Mouse (Mus musculus) testis, postnatal 14 days (tissue): ENCODE measurements around the gene Ipo7.
A peak's percentile ranks its signal among the peaks of the same experiment; 100 is the strongest.
"Not testable (repeated sequence)": the region's sequence is repeated elsewhere in the genome, so short reads cannot be mapped to it uniquely, and the experiment has no call there.

Experiments
- DNase-seq: peaks from one replicate; pipeline ENCODE4 v3.0.0; 2021; ENCODE audit warnings: low spot score

The Ipo7 gene

GRCm38 (mm10) chr7:110018117-110018630 is at the start of gene Ipo7:
Ipo7 (plus strand) TSS chr7:110018274.
- DNase-seq: peak; percentile 95

- DNase-seq: no peak
Observed at GRCm38 (mm10) chr7:109968924-109969450, 49.1 kb upstream of the Ipo7 start.

GRCm38 (mm10) chr7:109969542-109969941 is 48.5 kb upstream of the Ipo7 start:
- no peak for DNase-seq

- no peak for DNase-seq
Observed at GRCm38 (mm10) chr7:109975966-109976715, 41.9 kb upstream of the Ipo7 start.

- not testable (repeated sequence) for DNase-seq
Observed at GRCm38 (mm10) chr7:109977131-109977530, 40.9 kb upstream of the Ipo7 start.

GRCm38 (mm10) chr7:109984608-109985007 is 33.5 kb upstream of the Ipo7 start:
- DNase-seq: not testable (repeated sequence)

GRCm38 (mm10) chr7:109985661-109986132 is 32.4 kb upstream of the Ipo7 start:
- DNase-seq: no peak

GRCm38 (mm10) chr7:109986133-109986669 is 31.9 kb upstream of the Ipo7 start:
- peak; percentile 99 for DNase-seq

- DNase-seq: not testable (repeated sequence)
Observed at GRCm38 (mm10) chr7:109986775-109987174, 31.3 kb upstream of the Ipo7 start, which contains the start of gene Tmem41b. Tmem41b (minus strand) TSS chr7:109986929.

- no peak for DNase-seq
Observed at GRCm38 (mm10) chr7:109991286-109991685, 26.8 kb upstream of the Ipo7 start.

- DNase-seq: no peak
Observed at GRCm38 (mm10) chr7:109993157-109993959, 24.7 kb upstream of the Ipo7 start.

GRCm38 (mm10) chr7:109998388-109998787 is 19.7 kb upstream of the Ipo7 start:
- DNase-seq: no peak

- DNase-seq: no peak
Observed at GRCm38 (mm10) chr7:110002092-110002491, 16.0 kb upstream of the Ipo7 start.

- peak; percentile 40 for DNase-seq
Observed at GRCm38 (mm10) chr7:110002968-110003367, 15.1 kb upstream of the Ipo7 start.

- DNase-seq: no peak
Observed at GRCm38 (mm10) chr7:110005976-110006375, 12.1 kb upstream of the Ipo7 start.

- no peak for DNase-seq
Observed at GRCm38 (mm10) chr7:110006471-110007195, 11.4 kb upstream of the Ipo7 start.

- no peak for DNase-seq
Observed at GRCm38 (mm10) chr7:110008513-110008912, 9.6 kb upstream of the Ipo7 start.

GRCm38 (mm10) chr7:110009084-110009483 is 9.0 kb upstream of the Ipo7 start:
- no peak for DNase-seq

- no peak for DNase-seq
Observed at GRCm38 (mm10) chr7:110011417-110011816, 6.7 kb upstream of the Ipo7 start.

GRCm38 (mm10) chr7:110014272-110014671 is 3.8 kb upstream of the Ipo7 start:
- no peak for DNase-seq
